Mouse (Mus musculus): ENCODE measurements around the gene Cnga4. TPM values are rescaled to one million over a fixed set of nuclear protein-coding genes. Genes with fewer than 3 reads are reported as not detected.
"Not testable (repeated sequence)": the region's sequence is repeated elsewhere in the genome, so short reads cannot be mapped to it uniquely, and the experiment has no call there.

Cnga4 gene
- polyA plus RNA-seq, 1 experiment from 2014 or later, result not detected

DNA sequence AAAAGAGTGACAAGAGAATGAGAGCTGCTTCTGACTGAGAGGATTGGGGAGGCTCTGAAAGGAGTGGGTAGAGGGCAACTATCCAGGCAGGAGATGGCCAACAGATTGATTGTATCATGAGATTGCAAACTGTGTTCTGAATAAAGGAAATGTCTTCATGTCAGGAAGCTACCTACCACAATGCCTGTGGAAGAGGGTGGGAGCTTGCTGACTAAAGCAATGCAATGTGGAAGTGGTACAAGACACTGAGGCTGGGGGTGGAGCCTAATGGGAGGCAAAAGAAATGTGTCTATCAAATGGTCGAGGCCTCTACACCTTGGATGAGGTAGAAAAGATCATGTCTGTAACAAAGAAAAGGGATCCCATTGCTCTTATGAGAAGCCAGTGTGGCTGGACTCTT lies 2.0 kb downstream of the Cnga4 start:
- Histone ChIP-seq H3K4me3 (ENCODE audit: low read length) (no peak overlapping the region), H3K36me3 (ENCODE audit: control insufficient read depth, insufficient read depth, low read length) (no peaks in the 10 kb centered on the region), H3K9me3 (ENCODE audit: control insufficient read depth, low read length) (no peaks in the 10 kb centered on the region), H3K27ac (ENCODE audit: low read length) (no peak overlapping the region), H3K9ac (ENCODE audit: low read length) (no peak overlapping the region), H3K4me2 (ENCODE audit: low read depth, low read length) (no peak overlapping the region), H3K4me1 (replicated peaks; ENCODE audit: control insufficient read depth, insufficient read depth, low read length) (no peaks in the 10 kb centered on the region), H3K27me3 (ENCODE audit: control insufficient read depth, insufficient read depth, low read depth, low read length) (no peaks in the 10 kb centered on the region)
- WGBS, result 65% methylated on average over 1 of the region's 1 CpGs
- ATAC-seq (ENCODE audit: low read depth), result no peak

DNA sequence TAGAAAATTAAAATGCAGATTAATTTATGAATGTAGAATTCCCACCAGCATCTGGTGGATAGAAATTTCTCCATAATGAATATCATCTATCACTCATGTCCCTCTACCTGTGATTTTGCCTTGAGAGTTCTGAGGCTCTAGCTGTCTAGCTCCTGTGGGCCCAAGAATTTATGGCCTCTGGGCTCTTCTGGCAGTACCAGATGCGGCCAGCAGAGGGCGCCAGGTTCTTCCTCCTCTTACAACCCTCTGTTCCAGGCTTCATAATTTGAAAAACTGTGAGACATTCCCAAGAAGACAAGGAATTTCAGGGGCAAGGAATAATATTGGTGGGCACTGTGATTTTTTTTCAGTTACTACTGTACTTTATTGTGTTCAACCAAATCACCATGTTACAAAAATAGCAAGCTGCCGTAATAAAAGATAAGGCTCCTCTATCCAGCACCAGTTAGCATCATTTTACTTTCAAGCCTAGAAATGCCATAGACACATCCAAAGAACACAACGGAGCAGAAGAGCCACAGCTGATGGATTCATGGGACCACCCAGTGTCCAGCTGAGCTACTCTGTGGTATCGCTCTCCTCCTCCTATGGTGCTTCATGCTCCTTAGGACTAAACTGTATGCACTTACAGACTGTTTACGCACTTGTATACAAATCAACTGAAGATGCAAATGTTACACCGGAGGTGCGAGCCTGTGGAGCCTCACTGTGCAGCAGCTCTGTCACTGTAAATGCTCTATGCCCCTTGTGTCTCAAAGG lies 7.7 kb downstream of the Cnga4 start:
- not testable (repeated sequence) for H3K27me3 ChIP-seq (ENCODE audit: control insufficient read depth, insufficient read depth, low read depth, low read length); H3K27ac ChIP-seq (ENCODE audit: low read length); H3K4me1 ChIP-seq (replicated peaks; ENCODE audit: control insufficient read depth, insufficient read depth, low read length); H3K36me3 ChIP-seq (ENCODE audit: control insufficient read depth, insufficient read depth, low read length); ATAC-seq (ENCODE audit: low read depth); H3K9ac ChIP-seq (ENCODE audit: low read length); H3K4me2 ChIP-seq (ENCODE audit: low read depth, low read length); H3K9me3 ChIP-seq (ENCODE audit: control insufficient read depth, low read length); H3K4me3 ChIP-seq (ENCODE audit: low read length)
- 49% methylated on average over 8 of the region's 8 CpGs for WGBS

DNA sequence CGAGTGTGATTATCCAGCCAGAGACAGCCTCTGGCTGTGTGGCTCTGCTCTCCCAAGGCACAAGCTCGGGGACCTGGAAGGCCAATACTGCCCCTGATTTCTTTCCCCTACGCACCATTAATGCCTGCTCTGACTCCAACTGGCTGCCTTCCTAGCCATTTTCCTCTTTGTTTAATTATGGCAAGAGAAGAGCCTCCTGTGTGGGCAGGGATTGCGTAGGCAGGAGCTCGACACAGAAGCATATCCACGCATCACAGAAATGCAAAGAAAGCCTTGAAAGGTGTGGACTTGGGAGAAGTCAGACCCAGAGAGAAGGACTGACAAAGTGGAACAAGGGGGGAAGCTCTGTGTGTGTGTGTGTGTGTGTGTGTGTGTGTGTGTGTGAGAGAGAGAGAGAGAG lies 10.0 kb downstream of the Cnga4 start:
- Histone ChIP-seq H3K4me2 (ENCODE audit: low read depth, low read length) (no peak overlapping the region), H3K36me3 (ENCODE audit: control insufficient read depth, insufficient read depth, low read length) (no peaks in the 10 kb centered on the region), H3K4me1 (replicated peaks; ENCODE audit: control insufficient read depth, insufficient read depth, low read length) (no peaks in the 10 kb centered on the region), H3K4me3 (ENCODE audit: low read length) (no peak overlapping the region), H3K27ac (ENCODE audit: low read length) (no peak overlapping the region), H3K9me3 (ENCODE audit: control insufficient read depth, low read length) (no peaks in the 10 kb centered on the region), H3K9ac (ENCODE audit: low read length) (no peak overlapping the region), H3K27me3 (ENCODE audit: control insufficient read depth, insufficient read depth, low read depth, low read length) (no peaks in the 10 kb centered on the region)
- no peak for ATAC-seq (ENCODE audit: low read depth)
- 43% methylated on average over 6 of the region's 6 CpGs for WGBS

DNA sequence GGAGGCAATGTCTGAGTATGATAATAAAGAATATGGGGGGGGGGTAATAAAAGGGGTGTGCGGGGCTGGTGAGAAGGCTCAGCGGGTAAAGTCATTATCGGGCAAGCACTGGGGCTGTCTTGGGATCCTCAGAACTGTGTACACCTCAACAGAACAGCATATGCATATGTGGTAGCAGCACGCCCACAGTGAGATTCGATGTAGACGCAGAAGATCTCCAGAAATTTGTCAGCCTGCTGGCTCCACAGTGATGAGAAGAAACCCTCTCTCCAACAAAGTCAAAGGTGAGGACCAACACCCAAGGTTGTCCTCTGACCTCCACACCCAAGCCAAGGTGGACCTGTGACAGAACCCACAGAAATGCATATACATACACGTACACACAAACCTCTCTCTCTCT lies 12.2 kb downstream of the Cnga4 start:
- Histone ChIP-seq H3K4me3 (ENCODE audit: low read length) (no peak overlapping the region), H3K9me3 (ENCODE audit: control insufficient read depth, low read length) (no peaks in the 10 kb centered on the region), H3K27me3 (ENCODE audit: control insufficient read depth, insufficient read depth, low read depth, low read length) (no peaks in the 10 kb centered on the region), H3K36me3 (ENCODE audit: control insufficient read depth, insufficient read depth, low read length) (no peaks in the 10 kb centered on the region), H3K4me1 (replicated peaks; ENCODE audit: control insufficient read depth, insufficient read depth, low read length) (no peaks in the 10 kb centered on the region), H3K4me2 (ENCODE audit: low read depth, low read length) (no peak overlapping the region), H3K27ac (ENCODE audit: low read length) (no peak overlapping the region), H3K9ac (ENCODE audit: low read length) (no peak overlapping the region)
- 85% methylated on average over 7 of the region's 7 CpGs for WGBS
- ATAC-seq (ENCODE audit: low read depth), result no peak

DNA sequence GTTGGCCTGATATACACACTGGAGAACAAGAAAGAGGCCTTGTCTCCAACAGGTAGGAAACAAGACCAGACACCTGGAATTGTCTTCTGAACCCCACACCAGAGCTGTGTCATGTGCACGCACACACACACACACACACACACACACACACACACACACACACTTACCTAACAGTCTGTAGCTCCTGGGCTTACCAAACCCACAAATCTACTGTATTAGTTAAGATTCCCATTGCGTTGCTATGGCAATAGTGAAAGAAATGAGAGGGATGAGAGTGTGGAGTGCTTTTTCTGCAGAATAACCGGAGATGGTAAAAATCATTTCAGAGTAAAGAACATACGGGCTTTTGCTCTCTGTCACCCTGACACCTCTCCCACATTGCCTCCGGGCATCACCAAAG lies 13.7 kb downstream of the Cnga4 start:
- no peaks in the 10 kb centered on the region for H3K9me3 ChIP-seq (ENCODE audit: control insufficient read depth, low read length)
- H3K4me2 ChIP-seq (ENCODE audit: low read depth, low read length), result no peak overlapping the region
- H3K9ac ChIP-seq (ENCODE audit: low read length), result no peak overlapping the region
- H3K4me3 ChIP-seq (ENCODE audit: low read length), result no peak overlapping the region
- H3K4me1 ChIP-seq (replicated peaks; ENCODE audit: control insufficient read depth, insufficient read depth, low read length), result no peaks in the 10 kb centered on the region
- no peak overlapping the region for H3K27ac ChIP-seq (ENCODE audit: low read length)
- H3K36me3 ChIP-seq (ENCODE audit: control insufficient read depth, insufficient read depth, low read length), result no peaks in the 10 kb centered on the region
- H3K27me3 ChIP-seq (ENCODE audit: control insufficient read depth, insufficient read depth, low read depth, low read length), result no peaks in the 10 kb centered on the region
- ATAC-seq (ENCODE audit: low read depth), result no peak
- WGBS, result 74% methylated on average over 5 of the region's 5 CpGs

DNA sequence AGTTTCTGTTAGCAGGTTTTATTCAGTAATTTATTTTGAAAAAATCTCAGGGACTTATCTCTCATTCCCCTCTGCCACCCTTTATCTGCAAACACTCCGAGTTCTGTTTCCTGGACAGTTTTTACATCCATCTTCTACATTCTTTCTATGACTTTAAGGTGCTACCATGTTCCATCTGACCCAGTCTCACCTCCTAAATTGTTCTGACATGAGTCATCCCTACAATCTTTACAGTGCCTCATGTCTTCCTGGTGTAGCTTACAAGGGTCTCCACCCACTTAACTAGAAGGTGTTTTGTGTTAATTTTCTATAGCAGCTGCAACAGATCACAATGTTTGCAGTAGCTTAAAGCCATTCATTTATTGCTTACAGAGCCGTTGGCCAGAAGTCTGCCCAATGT lies 16.5 kb downstream of the Cnga4 start:
- no peak for ATAC-seq (ENCODE audit: low read depth)

DNA sequence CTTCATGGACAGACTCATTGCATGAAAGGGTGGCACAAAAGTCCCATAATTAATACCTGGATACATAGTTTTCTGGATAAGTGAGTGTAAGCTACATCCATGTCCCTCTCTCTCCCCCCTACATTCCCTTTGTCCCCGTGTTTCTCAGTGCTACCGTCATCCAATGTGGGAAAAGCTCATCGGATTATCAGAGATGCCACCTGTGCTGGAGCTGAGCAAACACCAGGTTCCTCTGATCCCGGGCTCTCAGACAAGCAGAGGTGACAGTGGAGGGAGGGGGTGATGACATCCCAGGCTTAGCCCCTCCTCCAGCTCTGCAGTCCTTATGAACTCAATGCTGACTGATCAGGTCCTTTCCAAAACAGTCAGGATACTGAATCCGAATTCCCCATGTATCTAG lies 20.0 kb downstream of the Cnga4 start:
- H3K36me3 ChIP-seq (ENCODE audit: control insufficient read depth, insufficient read depth, low read length), result no peaks in the 10 kb centered on the region
- no peak overlapping the region for H3K9ac ChIP-seq (ENCODE audit: low read length)
- no peak overlapping the region for H3K4me3 ChIP-seq (ENCODE audit: low read length)
- H3K9me3 ChIP-seq (ENCODE audit: control insufficient read depth, low read length), result no peaks in the 10 kb centered on the region
- peaks cover 22% of the 10 kb centered on the region for H3K27me3 ChIP-seq (ENCODE audit: control insufficient read depth, insufficient read depth, low read depth, low read length)
- no peak for ATAC-seq (ENCODE audit: low read depth)
- no peak overlapping the region for H3K4me2 ChIP-seq (ENCODE audit: low read depth, low read length)
- no peaks in the 10 kb centered on the region for H3K4me1 ChIP-seq (replicated peaks; ENCODE audit: control insufficient read depth, insufficient read depth, low read length)
- WGBS, result 14% methylated on average over 5 of the region's 5 CpGs
- H3K27ac ChIP-seq (ENCODE audit: low read length), result no peak overlapping the region

More for the DNA sequence above, 16.5 kb downstream of the Cnga4 start:
- H3K9me3 ChIP-seq (ENCODE audit: control insufficient read depth, low read length), result no peaks in the 10 kb centered on the region
- no peak overlapping the region for H3K4me3 ChIP-seq (ENCODE audit: low read length)
- no peak overlapping the region for H3K4me2 ChIP-seq (ENCODE audit: low read depth, low read length)
- no peak overlapping the region for H3K27ac ChIP-seq (ENCODE audit: low read length)
- H3K36me3 ChIP-seq (ENCODE audit: control insufficient read depth, insufficient read depth, low read length), result no peaks in the 10 kb centered on the region
- H3K27me3 ChIP-seq (ENCODE audit: control insufficient read depth, insufficient read depth, low read depth, low read length), result peaks cover 16% of the 10 kb centered on the region
- WGBS, result 9% methylated on average over 2 of the region's 2 CpGs
- H3K9ac ChIP-seq (ENCODE audit: low read length), result no peak overlapping the region
- no peaks in the 10 kb centered on the region for H3K4me1 ChIP-seq (replicated peaks; ENCODE audit: control insufficient read depth, insufficient read depth, low read length)

DNA sequence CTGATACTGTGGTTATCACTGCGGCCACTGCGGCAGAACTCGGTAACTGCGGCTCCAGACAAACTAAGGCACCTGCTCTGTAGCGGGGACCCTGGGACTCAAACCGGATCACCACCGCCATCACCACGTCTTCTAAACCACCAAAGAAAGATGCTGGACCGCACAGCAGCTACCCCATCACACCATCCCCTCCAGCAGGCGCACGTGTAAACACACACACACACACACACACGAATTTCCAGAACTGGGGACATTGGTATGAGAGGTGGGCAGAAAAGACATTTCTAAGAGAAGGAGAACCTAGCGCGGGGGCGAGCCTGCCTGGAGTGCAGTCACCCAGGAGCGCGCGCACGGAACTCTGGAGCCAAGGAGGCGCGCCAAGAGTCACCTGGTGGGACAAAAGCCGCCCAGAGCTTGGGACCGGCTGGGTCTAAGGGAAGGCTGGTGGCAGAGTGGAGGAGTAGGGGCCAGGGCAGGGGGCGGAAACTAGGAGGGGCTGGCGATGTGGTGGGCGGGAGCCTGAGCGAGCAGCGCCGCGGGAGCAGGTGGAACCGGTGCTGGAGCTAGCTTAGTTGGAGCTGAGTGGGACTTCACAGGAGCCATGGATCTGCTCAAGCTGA lies 21.2 kb downstream of the Cnga4 start, which contains the start of gene Cckbr:
TSS of gene Cckbr (plus strand) at position 308 of the 620 bp plus-strand sequence.
- ATAC-seq (ENCODE audit: low read depth), result peak; percentile 82
- Histone ChIP-seq H3K9me3 (ENCODE audit: control insufficient read depth, low read length) (no peaks in the 10 kb centered on the region), H3K27ac (ENCODE audit: low read length) (no peak within 1 kb of the TSS), H3K36me3 (ENCODE audit: control insufficient read depth, insufficient read depth, low read length) (no peaks in the 10 kb centered on the region), H3K27me3 (ENCODE audit: control insufficient read depth, insufficient read depth, low read depth, low read length) (peaks cover 22% of the 10 kb centered on the region), H3K4me3 (ENCODE audit: low read length) (peak within 1 kb of the TSS; percentile 43), H3K4me2 (ENCODE audit: low read depth, low read length) (peak within 1 kb of the TSS; percentile 62), H3K9ac (ENCODE audit: low read length) (peak within 1 kb of the TSS; percentile 48), H3K4me1 (replicated peaks; ENCODE audit: control insufficient read depth, insufficient read depth, low read length) (no peaks in the 10 kb centered on the region)
- 1% methylated on average over 31 of the region's 31 CpGs for WGBS

DNA sequence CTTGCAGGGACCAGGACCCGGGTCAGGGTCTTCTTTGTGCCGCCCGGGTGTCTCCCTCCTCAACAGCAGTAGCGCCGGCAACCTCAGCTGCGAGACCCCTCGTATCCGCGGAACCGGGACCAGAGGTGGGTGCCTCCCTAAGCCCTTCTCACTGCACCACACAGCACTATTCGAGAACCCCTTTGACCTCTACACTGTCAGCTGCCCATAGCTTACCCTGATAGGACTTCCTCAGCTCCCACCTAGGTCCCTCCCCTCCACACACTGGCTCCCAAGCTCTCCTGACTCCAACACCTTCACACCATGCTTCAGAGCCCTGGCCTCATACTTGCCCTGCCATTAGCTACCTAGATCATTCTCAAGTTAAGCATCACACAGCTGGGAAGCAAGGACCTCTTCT lies 21.7 kb downstream of the Cnga4 start:
- Histone ChIP-seq H3K27ac (ENCODE audit: low read length) (no peak overlapping the region), H3K4me2 (ENCODE audit: low read depth, low read length) (peak overlapping the region; percentile 62), H3K27me3 (ENCODE audit: control insufficient read depth, insufficient read depth, low read depth, low read length) (peaks cover 22% of the 10 kb centered on the region), H3K36me3 (ENCODE audit: control insufficient read depth, insufficient read depth, low read length) (no peaks in the 10 kb centered on the region), H3K4me3 (ENCODE audit: low read length) (peak overlapping the region; percentile 43), H3K9ac (ENCODE audit: low read length) (peak overlapping the region; percentile 48), H3K4me1 (replicated peaks; ENCODE audit: control insufficient read depth, insufficient read depth, low read length) (no peaks in the 10 kb centered on the region), H3K9me3 (ENCODE audit: control insufficient read depth, low read length) (no peaks in the 10 kb centered on the region)
- ATAC-seq (ENCODE audit: low read depth), result peak; percentile 36
- WGBS, result 3% methylated on average over 11 of the region's 11 CpGs
